Mouse (Mus musculus): Measurements from ENCODE around the gene Dnajc7. TPM values are rescaled to one million over a fixed set of nuclear protein-coding genes. Genes with fewer than 3 reads are reported as not detected.
"Not testable (repeated sequence)": the region's sequence is repeated elsewhere in the genome, so short reads cannot be mapped to it uniquely, and the experiment has no call there.

Gene Dnajc7
- polyA plus RNA-seq, 1 experiment from 2014 or later: 91.9 TPM

DNA sequence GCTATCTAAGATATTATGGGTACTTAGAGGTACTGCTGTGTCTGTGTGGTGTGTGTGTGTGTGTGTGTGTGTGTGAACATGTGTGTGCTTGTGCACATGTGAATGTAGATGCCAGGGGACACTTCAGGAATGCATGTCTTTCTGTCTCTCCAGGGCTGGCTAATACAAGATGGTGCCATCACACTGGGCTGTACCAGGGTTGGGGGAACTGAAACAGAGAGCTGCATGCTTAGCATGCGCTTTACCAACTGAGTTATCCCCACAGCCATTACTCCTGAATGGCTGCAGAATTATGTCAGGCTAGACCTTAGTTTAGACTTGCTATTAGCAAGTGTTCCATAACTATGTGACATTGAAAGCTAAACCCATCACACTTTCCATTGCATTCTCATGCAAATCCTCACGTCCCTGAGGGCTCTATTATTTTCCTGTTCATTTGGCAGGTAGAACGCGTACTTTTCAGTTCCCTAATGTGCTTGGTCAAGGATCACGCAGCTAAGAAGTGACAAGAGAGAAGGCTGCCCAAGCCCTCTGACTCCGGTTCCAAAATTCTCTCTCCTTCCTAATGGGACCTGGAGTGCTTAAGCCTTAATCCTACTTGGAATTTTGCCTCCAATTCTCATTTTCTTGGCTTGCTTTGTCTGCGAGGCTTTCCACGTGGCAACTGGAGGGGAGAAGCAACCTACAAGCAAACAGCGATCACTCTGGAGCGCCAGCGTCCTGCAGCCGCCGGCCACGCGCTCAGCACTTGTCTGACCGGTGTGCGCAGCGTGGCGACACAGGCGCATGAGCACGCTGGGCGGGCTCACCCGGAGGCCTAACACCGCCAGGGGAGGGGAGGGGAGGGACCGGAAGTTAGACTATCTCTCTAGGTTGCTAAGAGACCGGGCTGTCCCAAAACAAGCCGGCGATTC, 74.9 kb downstream of the Dnajc7 start, which contains the start of gene Ttc25:
Ttc25 (plus strand) TSS at position 776 of the 914 bp plus-strand sequence.
- Histone ChIP-seq H3K36me3 (ENCODE audit: control insufficient read depth, insufficient read depth, low read length) (no peaks in the 10 kb centered on the region), H3K4me2 (replicated peaks; ENCODE audit: low read depth) (peak within 1 kb of the TSS; percentile 71), H3K27me3 (ENCODE audit: control insufficient read depth, insufficient read depth, low read length) (no peaks in the 10 kb centered on the region), H3K27ac (replicated peaks) (peak within 1 kb of the TSS; percentile 65), H3K9ac (ENCODE audit: low read length) (peak within 1 kb of the TSS; percentile 55), H3K4me1 (replicated peaks; ENCODE audit: control insufficient read depth, insufficient read depth) (no peaks in the 10 kb centered on the region), H3K4me3 (ENCODE audit: low read depth, low read length) (peak within 1 kb of the TSS; percentile 43), H3K9me3 (ENCODE audit: control insufficient read depth, low read length) (no peaks in the 10 kb centered on the region)
- ATAC-seq (ENCODE audit: low FRiP score, low TSS enrichment) (peak; percentile 99), DNase-seq (ENCODE audit: low spot score) (peak; percentile 96)
- WGBS: 4% methylated on average over 28 of the region's 28 CpGs
- TF ChIP-seq CTCF (IDR thresholded peaks at IDR 0.05; ENCODE audit: low read depth) (peak; percentile 51), EP300 (optimal IDR thresholded peaks at IDR 0.05) (no peak)

DNA sequence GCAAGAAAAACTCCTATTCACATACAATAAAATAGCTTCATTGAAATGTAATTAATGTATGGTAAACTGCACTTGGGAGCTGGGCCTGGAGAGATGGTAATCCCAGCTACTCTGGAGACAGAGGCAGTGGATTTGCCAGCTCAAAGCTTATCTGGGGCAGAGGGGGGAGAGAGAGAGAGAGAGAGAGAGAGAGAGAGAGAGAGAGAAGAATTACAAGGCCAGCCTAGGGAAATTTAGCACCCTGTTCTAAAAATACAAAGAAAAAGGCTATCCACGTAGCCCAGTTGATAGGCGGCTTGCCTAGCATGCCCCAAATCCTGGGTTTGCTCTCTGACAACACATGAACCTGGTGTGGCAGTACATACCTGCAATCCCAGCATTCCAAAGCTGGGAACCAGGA, 78.4 kb downstream of the Dnajc7 start:
- Histone ChIP-seq H3K36me3 (ENCODE audit: control insufficient read depth, insufficient read depth, low read length) (no peaks in the 10 kb centered on the region), H3K4me2 (replicated peaks; ENCODE audit: low read depth) (no peak overlapping the region), H3K4me3 (ENCODE audit: low read depth, low read length) (no peak overlapping the region), H3K9ac (ENCODE audit: low read length) (no peak overlapping the region), H3K27ac (replicated peaks) (no peak overlapping the region), H3K27me3 (ENCODE audit: control insufficient read depth, insufficient read depth, low read length) (no peaks in the 10 kb centered on the region), H3K4me1 (replicated peaks; ENCODE audit: control insufficient read depth, insufficient read depth) (no peaks in the 10 kb centered on the region), H3K9me3 (ENCODE audit: control insufficient read depth, low read length) (no peaks in the 10 kb centered on the region)
- 80% methylated on average over 2 of the region's 2 CpGs for WGBS
- TF ChIP-seq CTCF (IDR thresholded peaks at IDR 0.05; ENCODE audit: low read depth) (no peak), EP300 (optimal IDR thresholded peaks at IDR 0.05) (no peak)
- DNase-seq (ENCODE audit: low spot score): no peak
- no peak for ATAC-seq (ENCODE audit: low FRiP score, low TSS enrichment)

DNA sequence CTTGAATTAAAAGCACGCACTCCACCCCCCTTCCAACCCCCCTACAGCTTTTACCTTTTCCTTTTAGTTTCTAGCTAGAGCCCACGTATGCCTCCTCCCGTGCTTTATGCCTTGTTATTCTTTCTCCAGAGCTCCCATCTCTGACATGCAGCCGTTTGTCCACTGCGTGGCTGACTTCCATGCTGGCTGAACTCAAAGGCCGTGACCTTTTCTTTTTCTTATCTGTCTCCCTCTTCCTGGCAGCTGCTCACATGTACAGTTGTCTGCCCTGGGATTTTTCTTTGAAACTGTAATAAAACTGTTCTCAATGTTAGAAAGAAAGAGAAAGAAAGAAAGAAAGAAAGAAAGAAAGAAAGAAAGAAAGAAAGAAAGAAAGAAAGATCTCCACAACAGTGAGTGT, 79.0 kb downstream of the Dnajc7 start:
- WGBS: 32% methylated on average over 6 of the region's 6 CpGs
- Histone ChIP-seq H3K9me3 (ENCODE audit: control insufficient read depth, low read length) (no peaks in the 10 kb centered on the region), H3K27ac (replicated peaks) (no peak overlapping the region), H3K4me1 (replicated peaks; ENCODE audit: control insufficient read depth, insufficient read depth) (no peaks in the 10 kb centered on the region), H3K9ac (ENCODE audit: low read length) (no peak overlapping the region), H3K36me3 (ENCODE audit: control insufficient read depth, insufficient read depth, low read length) (no peaks in the 10 kb centered on the region), H3K4me2 (replicated peaks; ENCODE audit: low read depth) (no peak overlapping the region), H3K27me3 (ENCODE audit: control insufficient read depth, insufficient read depth, low read length) (no peaks in the 10 kb centered on the region), H3K4me3 (ENCODE audit: low read depth, low read length) (no peak overlapping the region)
- ATAC-seq (ENCODE audit: low FRiP score, low TSS enrichment) (no peak), DNase-seq (ENCODE audit: low spot score) (no peak)
- no peak for TF ChIP-seq CTCF (IDR thresholded peaks at IDR 0.05; ENCODE audit: low read depth)
- TF ChIP-seq EP300 (optimal IDR thresholded peaks at IDR 0.05): no peak

DNA sequence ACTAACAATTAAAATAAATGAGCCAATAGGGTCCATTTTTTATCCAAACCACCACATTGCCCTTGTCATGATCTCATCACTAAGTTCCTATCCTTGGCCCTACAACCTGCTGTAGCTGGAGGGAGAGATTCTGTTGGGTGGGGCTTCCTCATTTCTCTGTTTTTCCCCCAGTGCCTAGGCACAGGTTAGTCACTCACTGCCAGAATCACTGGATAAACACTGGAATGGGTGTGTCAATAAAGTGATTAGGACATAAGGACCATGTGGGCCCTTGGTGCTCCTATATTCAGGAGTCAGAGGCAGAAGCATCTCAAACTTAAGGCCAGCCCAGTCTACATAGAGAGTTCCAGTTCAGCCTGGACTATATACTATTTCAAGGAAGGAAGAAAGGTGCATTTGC, 83.5 kb downstream of the Dnajc7 start:
- no peak overlapping the region for H3K27ac ChIP-seq (replicated peaks)
- ATAC-seq (ENCODE audit: low FRiP score, low TSS enrichment) (peak; percentile 72), DNase-seq (ENCODE audit: low spot score) (no peak)
- H3K27me3 ChIP-seq (ENCODE audit: control insufficient read depth, insufficient read depth, low read length): no peaks in the 10 kb centered on the region
- no peak overlapping the region for H3K4me3 ChIP-seq (ENCODE audit: low read depth, low read length)
- no peak overlapping the region for H3K4me2 ChIP-seq (replicated peaks; ENCODE audit: low read depth)
- TF ChIP-seq EP300 (optimal IDR thresholded peaks at IDR 0.05): no peak
- no peak for TF ChIP-seq CTCF (IDR thresholded peaks at IDR 0.05; ENCODE audit: low read depth)
- no peaks in the 10 kb centered on the region for H3K4me1 ChIP-seq (replicated peaks; ENCODE audit: control insufficient read depth, insufficient read depth)
- no peak overlapping the region for H3K9ac ChIP-seq (ENCODE audit: low read length)
- H3K9me3 ChIP-seq (ENCODE audit: control insufficient read depth, low read length): no peaks in the 10 kb centered on the region
- H3K36me3 ChIP-seq (ENCODE audit: control insufficient read depth, insufficient read depth, low read length): no peaks in the 10 kb centered on the region

DNA sequence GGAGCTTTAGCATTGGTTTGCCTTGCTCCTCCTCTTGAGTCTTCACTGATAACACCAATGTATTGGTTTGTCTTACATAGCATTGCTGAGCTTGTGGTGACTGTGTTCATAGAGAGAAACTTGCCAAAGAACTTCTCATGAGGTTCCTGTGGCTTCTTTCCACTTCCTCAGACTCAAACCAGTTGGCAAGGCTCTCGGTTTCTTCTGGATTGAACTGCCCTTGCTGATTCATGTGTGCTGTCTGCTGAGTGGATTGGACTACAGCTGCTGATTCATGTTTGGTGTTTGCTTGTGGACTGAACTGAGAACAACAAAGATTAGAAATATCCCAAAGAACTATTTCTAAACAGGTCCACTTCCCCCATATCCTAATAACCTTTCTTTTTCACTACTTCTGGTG, 84.0 kb downstream of the Dnajc7 start:
- peak; percentile 49; the same call in 1 of the 2 replicates for ATAC-seq (ENCODE audit: low FRiP score, low TSS enrichment)
- H3K9ac ChIP-seq (ENCODE audit: low read length): no peak overlapping the region
- H3K36me3 ChIP-seq (ENCODE audit: control insufficient read depth, insufficient read depth, low read length): no peaks in the 10 kb centered on the region
- DNase-seq (ENCODE audit: low spot score): no peak
- H3K27me3 ChIP-seq (ENCODE audit: control insufficient read depth, insufficient read depth, low read length): no peaks in the 10 kb centered on the region
- no peaks in the 10 kb centered on the region for H3K4me1 ChIP-seq (replicated peaks; ENCODE audit: control insufficient read depth, insufficient read depth)
- H3K9me3 ChIP-seq (ENCODE audit: control insufficient read depth, low read length): no peaks in the 10 kb centered on the region
- H3K27ac ChIP-seq (replicated peaks): no peak overlapping the region
- no peak overlapping the region for H3K4me3 ChIP-seq (ENCODE audit: low read depth, low read length)
- TF ChIP-seq CTCF (IDR thresholded peaks at IDR 0.05; ENCODE audit: low read depth): no peak
- TF ChIP-seq EP300 (optimal IDR thresholded peaks at IDR 0.05): no peak
- WGBS: 65% methylated on average over 1 of the region's 1 CpGs
- H3K4me2 ChIP-seq (replicated peaks; ENCODE audit: low read depth): no peak overlapping the region

DNA sequence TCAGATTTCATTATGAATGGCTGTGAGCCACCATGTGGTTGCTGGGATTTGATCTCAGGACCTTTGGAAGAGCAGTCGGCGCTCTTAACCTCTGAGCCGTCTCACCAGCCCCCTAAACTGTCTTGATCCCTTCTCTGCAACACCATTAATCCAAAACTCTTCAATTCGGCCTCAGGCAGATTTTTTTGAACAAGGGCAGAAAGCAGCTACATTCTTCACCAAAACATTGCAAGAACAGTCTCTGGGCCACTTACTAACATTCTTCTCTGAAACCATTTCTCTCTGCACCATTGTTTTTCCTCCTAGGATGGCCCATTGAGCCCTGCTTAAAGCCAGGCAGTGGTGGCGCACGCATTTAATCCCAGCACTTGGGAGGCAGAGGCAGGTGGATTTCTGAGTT, 85.1 kb downstream of the Dnajc7 start:
- H3K4me2 ChIP-seq (replicated peaks; ENCODE audit: low read depth): not testable (repeated sequence)
- WGBS: 84% methylated on average over 6 of the region's 6 CpGs

DNA sequence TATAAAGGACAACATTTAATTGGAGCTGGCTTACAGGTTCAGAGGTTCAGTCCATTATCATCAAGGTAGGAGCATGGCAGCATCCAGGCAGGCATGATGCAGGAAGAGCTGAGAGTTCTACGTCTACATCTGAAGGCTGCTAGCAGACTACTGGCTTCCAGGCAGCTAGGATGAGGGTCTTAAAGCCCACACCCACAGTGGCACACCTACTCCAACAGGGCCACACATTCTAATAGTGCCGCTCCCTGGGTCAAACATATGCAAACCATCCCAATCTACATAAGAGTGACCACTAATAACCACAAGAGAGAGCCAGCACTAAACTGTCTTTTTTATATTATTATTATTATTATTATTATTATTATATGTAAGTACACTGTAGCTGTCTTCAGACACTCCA, 85.6 kb downstream of the Dnajc7 start:
- ATAC-seq (ENCODE audit: low FRiP score, low TSS enrichment); H3K27ac ChIP-seq (replicated peaks); H3K9ac ChIP-seq (ENCODE audit: low read length); H3K4me2 ChIP-seq (replicated peaks; ENCODE audit: low read depth); H3K9me3 ChIP-seq (ENCODE audit: control insufficient read depth, low read length); H3K36me3 ChIP-seq (ENCODE audit: control insufficient read depth, insufficient read depth, low read length); H3K4me1 ChIP-seq (replicated peaks; ENCODE audit: control insufficient read depth, insufficient read depth); H3K4me3 ChIP-seq (ENCODE audit: low read depth, low read length); DNase-seq (ENCODE audit: low spot score); H3K27me3 ChIP-seq (ENCODE audit: control insufficient read depth, insufficient read depth, low read length): not testable (repeated sequence)
- 97% methylated on average over 2 of the region's 2 CpGs for WGBS

More for the DNA sequence above, 85.1 kb downstream of the Dnajc7 start:
- H3K36me3 ChIP-seq (ENCODE audit: control insufficient read depth, insufficient read depth, low read length); ATAC-seq (ENCODE audit: low FRiP score, low TSS enrichment); H3K9ac ChIP-seq (ENCODE audit: low read length); H3K4me3 ChIP-seq (ENCODE audit: low read depth, low read length); H3K27ac ChIP-seq (replicated peaks); H3K4me1 ChIP-seq (replicated peaks; ENCODE audit: control insufficient read depth, insufficient read depth); DNase-seq (ENCODE audit: low spot score); H3K9me3 ChIP-seq (ENCODE audit: control insufficient read depth, low read length); H3K27me3 ChIP-seq (ENCODE audit: control insufficient read depth, insufficient read depth, low read length): not testable (repeated sequence)

Data from stomach, postnatal 0 days (tissue).